Mouse (Mus musculus): Measurements from ENCODE around the gene Sh3kbp1.
"Not testable (repeated sequence)": the region's sequence is repeated elsewhere in the genome, so short reads cannot be mapped to it uniquely, and the experiment has no call there.

Sh3kbp1 gene

DNA sequence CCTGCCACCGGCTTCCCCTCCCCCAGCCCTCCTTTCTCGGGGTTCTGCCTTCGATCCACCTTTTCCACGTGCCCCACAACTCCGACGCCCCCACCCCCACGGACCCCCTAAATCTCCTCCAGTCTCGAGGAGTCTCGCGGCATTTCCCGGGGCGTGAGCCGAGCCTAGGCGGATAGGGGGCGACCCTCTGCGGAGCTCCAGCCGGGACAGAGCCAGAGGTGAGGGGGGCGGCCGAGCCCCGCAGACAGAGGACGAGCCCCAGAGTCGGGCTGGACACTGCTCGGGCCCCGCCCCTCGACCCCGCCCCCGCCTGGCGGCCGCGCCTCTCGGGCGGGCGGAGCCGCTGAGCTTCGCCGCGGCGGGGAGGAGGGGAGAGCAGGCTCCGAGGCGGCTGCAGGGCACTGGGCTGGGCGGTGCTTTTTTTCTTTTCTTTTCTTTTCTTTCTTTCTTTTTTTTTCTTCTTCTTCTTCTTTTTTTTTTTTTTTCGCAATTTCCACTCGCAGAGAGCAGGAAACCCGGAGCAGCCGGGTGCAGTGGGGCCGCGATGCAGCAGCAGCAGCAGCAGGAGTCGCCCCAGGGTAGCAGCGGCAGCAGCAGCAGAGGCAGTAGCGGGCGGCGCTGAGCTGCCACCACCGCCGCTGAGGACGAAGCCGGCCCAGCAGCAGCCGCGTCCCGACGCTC is at the start of gene Sh3kbp1:
Gene Sh3kbp1, plus strand, starts transcription at position 366 of the 681 bp plus-strand sequence.
- peak; percentile 71 for DNase-seq (ENCODE audit: low read depth)

GRCm38 (mm10) chrX:159584738-159585137 is 42.3 kb upstream of the Sh3kbp1 start:
- not testable (repeated sequence) for DNase-seq (ENCODE audit: low read depth)

GRCm38 (mm10) chrX:159591633-159592032 is 35.4 kb upstream of the Sh3kbp1 start:
- DNase-seq (ENCODE audit: low read depth): no peak

GRCm38 (mm10) chrX:159597502-159597901 is 29.6 kb upstream of the Sh3kbp1 start:
- DNase-seq (ENCODE audit: low read depth): no peak

- DNase-seq (ENCODE audit: low read depth): no peak
Observed at GRCm38 (mm10) chrX:159604832-159605231, 22.2 kb upstream of the Sh3kbp1 start.

DNA sequence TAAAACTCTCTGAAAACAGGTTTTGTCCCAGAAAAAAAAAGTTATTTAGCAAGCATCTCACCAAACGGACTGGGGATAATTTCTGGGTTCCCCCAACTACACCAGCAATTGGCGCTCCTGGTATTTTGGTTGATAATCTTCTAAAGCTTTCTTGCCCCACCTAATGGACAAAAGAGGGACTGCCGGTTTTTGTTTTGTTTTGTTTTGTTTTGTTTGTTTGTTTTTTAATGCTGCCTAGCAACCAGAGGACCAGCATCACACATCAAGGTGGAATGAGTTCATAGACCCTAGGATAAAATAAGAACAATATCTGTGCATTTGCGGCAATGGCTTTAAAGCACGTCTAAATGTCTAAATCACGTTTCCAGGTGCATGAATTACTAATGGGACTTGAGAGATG is 20.1 kb upstream of the Sh3kbp1 start:
- DNase-seq (ENCODE audit: low read depth): peak; percentile 76

- DNase-seq (ENCODE audit: low read depth): peak; percentile 68
Observed at GRCm38 (mm10) chrX:159626208-159626906, 715 bp upstream of the Sh3kbp1 start.

- peak; percentile 27 for DNase-seq (ENCODE audit: low read depth)
Observed at GRCm38 (mm10) chrX:159627588-159628566, 805 bp downstream of the Sh3kbp1 start.

GRCm38 (mm10) chrX:159628629-159629028 is 1.6 kb downstream of the Sh3kbp1 start:
- no peak for DNase-seq (ENCODE audit: low read depth)

GRCm38 (mm10) chrX:159629203-159629602 is 2.1 kb downstream of the Sh3kbp1 start:
- no peak for DNase-seq (ENCODE audit: low read depth)

- DNase-seq (ENCODE audit: low read depth): no peak
Observed at GRCm38 (mm10) chrX:159638500-159639227, 11.6 kb downstream of the Sh3kbp1 start.

- no peak for DNase-seq (ENCODE audit: low read depth)
Observed at GRCm38 (mm10) chrX:159639991-159640390, 12.9 kb downstream of the Sh3kbp1 start.

DNA sequence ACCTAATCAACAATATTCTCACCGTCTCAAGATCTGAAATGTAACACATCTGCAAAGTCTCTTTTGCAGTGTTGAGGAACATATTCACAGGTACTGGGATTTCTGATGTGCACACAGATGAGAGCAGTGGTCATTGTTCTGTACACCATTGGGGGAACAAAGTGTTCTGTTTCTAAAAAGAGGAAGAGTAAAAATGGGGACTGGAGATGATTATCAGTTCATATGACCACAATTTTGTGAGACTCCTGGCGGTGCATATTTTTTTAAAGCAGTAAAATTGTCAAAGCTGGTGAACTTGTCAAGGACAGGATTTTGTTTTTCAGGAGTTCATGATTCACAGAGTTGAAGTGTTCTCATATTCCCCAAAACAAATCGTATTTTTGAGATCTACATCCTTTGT is 18.2 kb downstream of the Sh3kbp1 start:
- DNase-seq (ENCODE audit: low read depth): no peak

- no peak for DNase-seq (ENCODE audit: low read depth)
Observed at GRCm38 (mm10) chrX:159647564-159647963, 20.5 kb downstream of the Sh3kbp1 start.

- no peak for DNase-seq (ENCODE audit: low read depth)
Observed at GRCm38 (mm10) chrX:159648598-159648997, 21.5 kb downstream of the Sh3kbp1 start.

DNA sequence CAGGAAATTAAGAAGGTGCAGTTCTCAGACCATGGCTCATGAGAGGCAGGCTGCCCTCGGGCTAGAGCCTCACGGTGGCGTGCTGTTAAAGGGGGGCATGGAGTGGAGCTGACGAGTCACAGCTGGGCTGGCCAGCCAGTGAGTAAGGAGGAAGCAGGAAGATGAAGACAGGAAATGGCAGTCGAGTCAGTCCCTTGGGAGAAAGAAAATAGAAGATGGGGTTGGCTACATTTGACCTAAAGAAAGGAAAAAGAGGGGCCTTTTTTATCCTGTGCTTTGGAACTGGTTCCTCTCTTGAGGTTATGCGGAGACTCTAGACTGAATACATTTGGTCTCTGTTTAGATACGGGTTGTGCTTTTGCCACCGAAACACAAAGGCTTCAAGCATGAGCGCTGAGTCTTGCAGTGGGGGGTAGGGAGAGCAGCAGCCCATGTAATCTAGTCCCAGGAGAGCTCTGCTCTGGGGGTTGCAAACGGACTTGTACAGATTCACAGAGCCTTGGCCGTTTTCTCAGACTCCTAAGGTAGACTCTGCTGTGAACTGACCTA is 23.1 kb downstream of the Sh3kbp1 start:
- DNase-seq (ENCODE audit: low read depth): peak; percentile 38

DNA sequence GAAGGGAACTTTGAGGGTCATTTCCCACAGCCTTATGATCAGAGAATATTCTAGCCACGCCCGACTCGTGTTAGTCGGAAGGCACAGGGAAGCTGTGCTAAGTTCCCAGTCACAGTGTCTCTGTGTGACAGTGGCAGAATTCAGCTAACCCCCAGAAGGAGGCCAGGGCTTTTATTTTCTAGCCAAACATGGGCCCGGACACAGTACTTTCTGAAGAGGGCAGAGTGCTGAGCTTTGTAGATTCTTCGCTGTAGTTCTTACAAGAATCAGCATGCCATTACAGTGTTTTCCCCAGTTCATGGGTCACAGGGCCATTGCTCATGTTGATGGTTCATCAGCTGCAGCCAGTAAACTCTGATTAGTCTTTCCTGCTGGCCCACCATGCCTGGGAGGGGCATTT is 23.7 kb downstream of the Sh3kbp1 start:
- DNase-seq (ENCODE audit: low read depth): no peak

DNA sequence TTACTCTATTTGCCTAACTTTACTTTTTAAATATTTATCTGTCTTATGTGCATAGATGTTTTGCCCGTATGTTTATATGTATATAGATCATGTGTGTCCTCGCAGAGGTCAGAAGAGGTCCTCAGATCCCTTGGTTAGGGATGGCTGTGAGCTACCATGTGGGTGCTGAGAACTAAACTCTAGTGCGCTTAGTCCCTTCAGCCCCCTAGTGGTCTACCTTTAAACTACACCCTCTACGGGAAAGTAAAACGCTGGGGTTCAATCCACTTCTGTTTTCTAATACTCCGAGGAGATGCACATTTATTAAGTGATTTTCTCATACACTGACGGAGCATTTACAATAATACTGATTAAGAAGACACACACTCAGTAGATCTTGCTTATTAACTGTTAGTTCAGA is 44.3 kb downstream of the Sh3kbp1 start:
- DNase-seq (ENCODE audit: low read depth): no peak

GRCm38 (mm10) chrX:159672466-159672865 is 45.4 kb downstream of the Sh3kbp1 start:
- DNase-seq (ENCODE audit: low read depth): no peak

DNA sequence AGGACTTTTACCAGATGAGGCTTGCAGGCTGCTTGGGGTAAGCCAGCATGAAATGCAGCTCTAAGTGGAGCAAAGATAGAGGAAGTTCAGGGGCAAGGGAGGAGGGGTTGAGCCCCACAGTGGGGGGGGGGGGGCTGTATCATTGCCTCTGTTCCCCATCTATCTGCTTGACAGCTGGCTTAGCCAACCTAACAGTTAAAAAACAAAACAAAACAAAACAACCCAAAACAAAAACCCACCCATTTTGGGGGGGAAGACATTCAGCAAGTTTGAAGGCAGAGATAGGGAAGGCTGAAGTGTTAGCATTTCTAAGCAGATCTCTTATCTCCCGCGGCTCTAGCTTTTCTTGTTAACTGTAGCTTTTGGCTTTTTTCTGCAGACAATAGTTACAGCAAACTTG is 49.2 kb downstream of the Sh3kbp1 start:
- DNase-seq (ENCODE audit: low read depth): peak; percentile 50

DNA sequence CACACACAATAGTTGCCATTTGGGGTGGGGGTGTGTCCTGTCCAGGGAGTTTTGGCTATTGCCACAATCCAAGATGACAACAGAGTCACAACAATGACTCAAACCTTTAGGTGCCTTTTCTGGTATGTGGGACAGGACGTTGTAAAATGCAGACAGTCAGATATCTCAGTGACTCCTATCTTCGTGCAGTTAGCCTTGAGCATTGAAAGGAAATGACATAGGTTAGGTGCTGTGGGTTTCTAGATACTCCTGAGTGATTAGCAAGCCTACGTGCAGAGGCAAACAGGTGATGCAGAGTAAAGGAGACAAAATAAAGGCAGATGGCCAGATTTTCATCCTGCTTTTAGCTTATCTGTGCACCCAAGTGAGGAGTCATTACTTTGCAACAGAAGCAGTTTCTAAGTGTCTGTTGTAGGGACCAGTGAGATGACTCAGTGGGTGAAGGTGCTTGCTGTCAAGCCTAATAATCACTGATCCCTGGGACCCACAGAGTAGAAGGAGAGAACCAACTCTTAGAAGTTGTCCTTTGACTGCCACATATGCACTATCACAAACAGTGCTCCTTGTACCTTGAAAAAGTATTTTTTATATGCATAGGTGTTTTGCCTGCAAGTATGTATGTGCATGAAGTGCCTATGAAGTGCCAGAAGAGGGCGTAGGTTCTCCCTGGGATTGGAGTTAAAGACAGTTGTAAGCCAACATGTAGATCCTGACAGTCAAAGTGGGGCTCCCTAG is 50.7 kb downstream of the Sh3kbp1 start:
- peak; percentile 77 for DNase-seq (ENCODE audit: low read depth)

Measured in naive thymus-derived CD4-positive, alpha-beta T cell, adult 2 months (primary cell).